Mouse (Mus musculus): ENCODE measurements around the gene Htr1d.
A peak's percentile ranks its signal among the peaks of the same experiment; 100 is the strongest.

The Htr1d gene

DNA sequence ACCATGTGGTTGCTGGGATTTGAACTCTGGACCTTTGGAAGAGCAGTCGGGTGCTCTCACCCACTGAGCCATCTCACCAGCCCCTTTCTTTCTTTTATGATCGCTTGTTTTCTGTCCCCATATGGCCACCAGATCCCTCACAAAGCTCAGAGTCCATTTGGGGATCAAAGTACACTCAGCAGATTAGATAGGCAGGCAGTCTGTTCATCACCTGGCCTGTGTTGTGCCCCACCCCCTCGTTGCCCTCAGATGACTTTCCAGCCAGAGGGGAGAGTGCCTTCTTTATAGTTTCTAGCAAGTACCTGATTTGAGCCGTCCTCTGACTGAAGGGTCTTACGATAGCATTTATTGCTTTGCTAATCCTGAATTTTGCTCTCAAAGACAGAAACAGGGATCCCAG, 29.5 kb downstream of the Htr1d start:
- no peak for DNase-seq

DNA sequence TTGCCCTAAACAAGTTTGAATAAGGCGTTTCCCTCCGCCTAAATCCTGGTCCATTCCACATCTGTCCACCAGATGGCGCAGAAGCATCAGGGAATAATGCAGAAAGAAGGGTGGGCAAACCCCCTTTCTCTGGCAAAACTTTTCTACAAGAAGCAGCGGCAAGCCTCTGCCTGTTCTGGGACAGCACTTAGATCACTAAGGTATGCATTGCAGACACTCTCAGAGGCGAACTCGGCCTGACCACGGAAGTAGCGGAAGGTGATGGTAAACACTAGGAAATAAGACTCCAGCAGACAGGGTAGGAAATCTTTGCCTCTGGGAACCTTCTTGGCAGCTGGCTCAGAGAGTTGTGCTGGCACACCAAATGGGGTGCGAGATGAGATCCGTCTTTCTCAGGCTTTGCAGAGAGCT, 31.5 kb downstream of the Htr1d start:
- peak; percentile 86 for DNase-seq

DNA sequence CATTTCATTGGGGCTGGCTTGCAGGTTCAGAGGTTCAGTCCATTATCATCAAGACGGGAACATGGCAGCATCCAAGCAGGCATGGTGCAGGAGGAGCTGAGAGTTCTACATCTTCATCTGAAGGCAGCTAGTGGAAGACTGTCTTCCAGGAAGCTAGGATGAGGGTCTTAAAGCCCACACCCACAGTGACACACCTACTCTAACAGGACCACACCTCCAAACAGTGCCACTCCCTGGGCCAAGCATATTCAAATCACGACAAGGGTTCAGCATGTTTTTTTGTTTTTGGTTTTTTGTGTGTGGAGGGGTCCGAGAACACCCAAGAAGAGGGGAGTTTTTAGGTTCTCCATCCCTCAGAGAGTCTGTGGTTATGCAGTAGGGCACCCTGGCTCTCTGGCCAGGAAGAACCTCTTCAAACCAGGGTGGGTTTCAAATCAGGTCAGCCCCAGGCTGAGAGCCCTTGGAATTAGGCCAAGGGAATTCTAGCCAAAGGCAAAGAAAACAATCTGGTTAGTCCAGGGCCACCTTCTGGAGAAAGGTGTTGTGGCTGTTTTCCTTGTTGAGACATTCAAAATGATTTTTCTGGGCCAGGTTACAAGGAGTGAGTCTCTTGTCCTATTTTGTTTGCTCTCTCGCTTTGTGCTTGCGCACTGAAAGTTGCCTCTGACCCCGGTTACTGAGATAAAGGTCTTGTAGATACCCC, 33.3 kb downstream of the Htr1d start:
- no peak for DNase-seq

DNA sequence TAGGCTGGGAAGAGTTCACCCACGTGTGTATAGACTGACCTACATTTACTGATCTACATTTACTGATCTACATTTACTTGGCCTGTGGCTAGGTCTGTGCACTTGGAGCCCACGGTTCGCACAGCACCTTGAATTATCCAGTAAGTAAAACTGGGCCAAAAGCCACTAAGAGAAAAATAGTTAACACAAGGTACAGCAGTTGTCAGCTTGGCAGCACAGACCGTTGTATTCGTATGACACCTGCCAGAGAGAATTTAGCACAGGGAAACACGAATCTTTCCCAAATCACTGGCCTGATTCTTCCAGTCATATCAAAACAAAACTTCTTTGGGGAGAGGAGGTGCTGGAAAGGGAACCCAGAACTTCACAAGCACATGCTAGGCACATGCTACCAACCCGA, 35.0 kb downstream of the Htr1d start:
- no peak for DNase-seq

DNA sequence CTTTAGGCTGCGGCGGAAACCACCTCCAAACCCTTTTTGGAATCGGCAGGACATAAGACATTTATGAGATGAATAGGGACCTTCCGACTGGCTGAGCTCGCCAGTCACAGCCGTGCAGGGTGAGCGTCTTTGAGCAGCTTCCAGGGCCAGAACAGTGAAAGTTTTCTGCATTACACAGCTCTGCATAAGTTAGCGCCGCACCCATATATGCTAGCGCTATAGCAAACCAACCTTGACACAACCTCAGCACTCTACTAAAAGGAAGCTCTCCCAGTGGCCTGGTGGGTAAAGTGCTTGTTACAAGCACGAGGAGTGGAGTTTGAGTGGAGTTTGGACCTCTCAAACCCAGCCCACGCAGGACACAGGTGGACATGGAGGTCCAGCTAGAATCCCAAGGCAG, 35.9 kb downstream of the Htr1d start:
- DNase-seq: no peak

DNA sequence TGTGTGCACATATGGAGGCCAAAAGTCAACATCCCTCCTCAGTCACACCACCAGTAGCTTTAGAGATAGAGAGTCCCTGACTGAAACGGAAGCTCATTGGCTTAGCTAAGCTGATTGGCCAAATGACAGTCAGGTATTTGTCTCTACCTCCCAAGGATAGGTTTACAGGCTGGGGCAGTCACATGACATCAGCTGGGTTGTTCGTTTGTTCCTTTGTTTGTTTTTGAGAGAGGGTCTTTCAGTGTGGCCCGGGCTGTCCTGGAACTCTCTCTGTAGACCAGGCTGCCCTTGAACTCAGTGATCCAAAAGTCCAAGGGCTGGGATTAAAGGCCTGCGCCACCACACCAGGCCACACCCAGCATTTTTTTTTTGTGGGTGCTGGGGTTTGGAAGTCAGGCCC, 37.9 kb downstream of the Htr1d start:
- DNase-seq: no peak

DNA sequence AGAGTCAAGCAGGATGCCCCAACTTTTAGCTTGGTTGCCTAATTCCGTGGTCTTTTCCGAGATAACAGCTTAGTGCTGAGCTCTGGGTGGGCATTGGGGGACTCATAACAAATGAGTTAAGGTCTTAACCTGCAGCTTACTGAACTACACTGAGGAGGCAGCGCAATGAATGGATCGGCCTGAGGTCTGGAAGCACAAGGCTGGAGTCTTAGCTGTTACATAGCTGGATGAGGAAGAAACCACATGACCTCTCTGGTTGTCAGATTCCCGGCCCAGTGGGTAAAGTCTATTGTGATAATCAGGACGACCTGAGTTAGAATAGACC, 38.4 kb downstream of the Htr1d start:
- no peak for DNase-seq

DNA sequence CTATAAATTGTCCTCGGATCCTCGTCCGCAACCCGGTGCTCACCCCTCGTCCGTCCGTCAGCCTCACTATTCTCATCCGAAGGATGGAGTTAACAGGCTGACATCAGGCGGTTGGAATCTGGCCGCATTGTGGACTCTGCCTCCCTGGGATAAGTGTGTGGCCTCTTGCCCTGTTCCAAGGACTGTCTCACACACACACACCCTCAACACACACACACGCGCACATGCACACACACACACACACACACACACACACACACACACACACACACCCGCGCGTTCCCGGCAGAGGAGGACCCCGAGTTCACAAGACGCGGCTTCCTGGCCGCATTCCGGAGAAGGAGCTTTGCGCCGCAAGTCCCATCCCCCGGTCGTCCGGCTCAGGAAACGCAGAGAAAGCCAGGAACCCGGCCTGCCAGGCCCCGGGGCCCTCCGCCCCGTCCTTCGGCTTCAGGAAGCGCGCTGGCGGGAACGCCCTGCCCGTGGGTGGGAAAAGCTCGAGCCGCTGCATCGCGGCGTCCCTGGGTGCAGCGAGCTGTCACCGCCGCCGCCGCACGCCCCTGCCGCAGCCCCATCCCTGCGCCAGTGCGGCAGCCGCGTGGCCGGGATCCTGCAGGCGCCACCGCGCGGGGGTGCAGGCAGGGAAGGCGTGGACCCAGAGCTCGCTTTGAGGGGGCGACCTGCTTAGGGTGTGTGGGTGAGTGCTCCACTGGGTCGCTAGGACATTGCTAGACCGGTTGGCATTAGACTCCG, 38.9 kb downstream of the Htr1d start, which contains the start of gene 6030445D17Rik:
6030445D17Rik (plus strand) TSS at position 165 of the 753 bp plus-strand sequence.
- DNase-seq: peak; percentile 57

DNA sequence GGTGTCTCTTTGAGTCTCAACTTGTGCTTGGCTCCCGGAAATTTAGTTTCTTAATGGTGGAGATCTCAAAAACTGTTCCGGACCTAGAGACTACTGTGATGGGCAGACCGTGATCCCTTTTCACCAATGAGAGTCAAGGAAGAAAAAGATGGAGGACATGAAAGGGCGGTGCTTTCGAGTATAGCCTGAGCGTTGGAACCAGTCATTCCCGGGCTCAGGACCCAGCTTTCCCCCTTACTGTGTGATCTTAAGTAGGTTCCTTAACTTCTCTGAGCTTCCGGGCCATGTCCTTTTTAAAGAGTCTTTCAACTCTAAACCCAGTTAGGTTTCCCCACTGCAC, 39.5 kb downstream of the Htr1d start:
- DNase-seq: no peak

DNA sequence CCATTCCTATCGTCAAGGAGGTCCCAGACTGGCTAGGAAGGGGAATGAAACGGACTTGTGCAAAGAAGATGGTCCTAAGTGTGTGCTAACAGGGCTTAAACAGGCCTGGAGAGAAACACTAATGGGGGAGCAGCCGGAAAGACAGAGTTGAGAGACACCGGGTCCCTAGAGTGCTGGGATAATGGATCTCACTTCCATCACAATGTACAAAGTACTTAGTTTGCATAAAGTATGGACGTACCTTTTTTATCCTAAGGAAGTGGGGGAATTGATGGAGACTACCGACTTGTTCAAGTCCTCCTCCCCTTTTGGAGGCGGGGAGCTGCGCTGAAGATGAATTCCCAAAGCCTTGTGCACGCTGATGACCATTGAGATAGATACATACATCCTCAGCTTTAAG, 40.1 kb downstream of the Htr1d start:
- no peak for DNase-seq

DNA sequence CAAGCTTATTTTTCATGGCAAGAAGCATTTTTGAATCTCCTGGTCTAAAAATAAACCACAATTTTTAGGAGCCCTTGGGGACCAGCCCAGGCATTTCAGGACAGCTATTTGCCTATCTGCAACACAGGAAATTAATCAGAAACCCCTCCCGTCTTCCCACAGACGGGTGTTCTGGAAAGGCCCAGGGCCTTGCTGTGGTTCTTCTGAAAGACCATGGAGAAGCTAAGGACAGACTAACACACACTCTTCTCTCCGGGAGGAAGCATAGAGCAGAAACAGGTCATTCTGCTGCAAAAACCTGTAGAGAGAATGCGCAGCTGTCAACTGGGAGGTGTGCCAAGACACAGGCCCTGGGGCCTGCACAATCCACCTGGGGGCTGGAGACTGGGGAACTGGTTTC, 42.9 kb downstream of the Htr1d start:
- DNase-seq: no peak

DNA sequence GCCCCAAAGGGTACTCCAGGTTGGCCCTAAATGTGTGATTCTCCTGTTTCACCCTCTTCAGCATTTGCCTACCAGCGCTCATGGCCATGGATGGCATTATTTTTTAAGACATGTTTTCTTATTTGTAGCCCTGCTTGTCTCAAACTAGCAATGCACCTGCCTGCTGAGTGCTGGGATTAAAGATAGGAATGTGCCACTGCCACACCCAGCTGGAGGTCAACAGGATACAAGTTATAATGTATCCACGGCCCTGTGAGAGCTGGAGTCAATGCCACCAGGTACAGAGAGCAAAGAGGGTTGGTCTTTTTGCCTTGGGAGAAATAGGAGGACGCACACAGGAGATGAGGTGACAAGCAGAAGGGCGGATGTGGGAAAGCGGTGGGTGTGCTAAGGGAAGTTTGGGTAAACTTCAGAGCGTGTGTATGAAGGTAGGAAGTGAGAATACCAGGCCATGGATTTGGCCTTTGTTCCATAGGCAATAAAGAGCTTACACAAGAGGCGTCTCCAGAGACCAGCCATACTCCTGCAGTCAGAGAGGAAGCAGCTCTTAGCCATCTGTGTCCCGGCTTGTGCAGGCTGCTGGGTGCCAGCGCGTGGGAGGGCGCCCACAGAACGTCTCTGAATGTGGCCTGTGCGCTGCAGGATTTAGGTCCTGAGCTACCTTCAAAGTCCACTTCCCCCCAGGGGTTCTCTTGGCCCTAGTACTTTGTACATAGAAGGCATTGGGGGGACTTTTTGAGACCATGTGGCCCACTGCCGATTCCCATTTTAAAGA, 45.4 kb downstream of the Htr1d start:
- no peak for DNase-seq

DNA sequence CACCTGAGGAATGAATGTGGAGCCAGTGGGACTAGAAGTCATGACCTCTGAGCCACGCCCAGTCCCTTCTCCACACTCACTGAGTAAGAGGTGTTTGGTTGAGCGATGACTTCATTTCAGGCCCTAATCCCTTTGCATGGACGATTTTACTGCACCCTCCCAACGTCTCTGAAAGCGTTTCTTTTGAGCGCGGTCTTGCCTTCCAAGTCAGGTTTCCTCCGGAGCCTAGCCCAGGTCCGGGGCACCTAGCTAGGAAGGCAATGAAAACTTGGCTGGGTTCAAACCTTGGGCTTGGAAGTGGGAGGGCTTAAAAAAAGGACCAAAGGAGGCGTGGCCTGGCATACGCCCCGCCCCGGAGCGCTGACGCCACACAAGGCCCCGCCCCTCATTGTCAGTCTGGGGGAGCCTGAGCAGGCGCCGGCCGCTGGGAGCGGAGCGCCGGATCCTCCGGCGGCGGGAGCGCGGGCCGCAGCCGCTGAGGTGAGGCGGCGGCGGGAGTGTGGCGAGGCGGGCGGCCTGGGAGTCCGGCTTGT, 46.1 kb downstream of the Htr1d start, which contains the start of gene Luzp1:
Luzp1 (plus strand) TSS at position 391 of the 533 bp plus-strand sequence.
- peak; percentile 88 for DNase-seq

DNA sequence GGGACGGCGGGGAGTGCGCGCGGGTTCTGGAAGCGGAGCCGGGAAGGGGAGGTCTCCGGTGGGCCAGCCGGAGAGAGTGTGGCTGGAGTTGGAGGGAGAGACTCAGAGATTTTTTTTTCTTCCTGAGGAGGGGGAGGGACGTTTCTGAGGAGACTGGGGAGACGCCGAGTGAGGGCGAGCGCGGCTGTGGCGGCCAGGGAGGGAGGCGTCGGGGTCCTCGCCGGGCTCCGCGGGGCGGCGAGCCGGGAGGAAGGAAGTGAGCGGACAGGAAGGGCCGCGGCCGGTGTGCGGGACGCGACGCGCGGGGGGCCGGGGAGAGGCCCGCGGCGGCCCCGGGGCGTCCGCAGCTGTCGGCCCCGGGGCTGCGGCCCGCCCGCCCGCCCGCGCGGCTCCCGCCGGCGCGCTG, 46.6 kb downstream of the Htr1d start:
- no peak for DNase-seq

DNA sequence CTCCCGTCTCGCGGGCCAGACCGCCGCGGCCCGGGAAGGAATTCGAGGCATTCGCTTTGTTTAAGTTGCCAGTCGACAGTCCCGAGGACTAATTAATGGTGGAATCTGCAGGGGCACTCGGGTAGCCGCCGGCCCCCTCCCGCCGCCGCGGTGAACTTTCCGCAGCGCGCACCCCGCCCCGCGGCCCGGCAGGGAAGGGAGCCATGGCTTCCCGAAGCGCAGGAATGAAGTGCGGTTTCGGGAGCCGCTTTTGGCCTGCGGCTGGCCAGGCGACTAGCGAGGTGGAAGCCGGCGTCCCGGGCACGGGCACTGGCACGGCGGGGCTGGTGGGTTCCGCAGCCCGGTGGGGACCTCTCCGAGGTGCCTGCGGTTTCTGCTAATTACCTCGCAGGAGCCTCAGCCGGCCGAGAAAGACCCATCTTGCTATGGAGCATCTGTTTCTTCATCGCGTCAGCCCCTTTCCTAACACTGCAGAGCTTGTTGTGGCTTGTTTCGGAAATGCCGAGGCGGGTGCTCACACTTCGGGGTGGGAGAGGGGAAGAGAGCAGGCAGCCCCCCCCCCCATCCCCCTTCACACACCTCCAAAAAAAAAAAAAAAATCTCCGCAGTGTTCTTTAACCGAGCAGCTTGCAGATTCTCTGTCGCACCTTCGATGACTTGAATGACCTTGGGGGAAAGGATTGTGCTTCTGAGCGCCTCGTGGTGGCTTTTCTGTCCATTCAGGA, 47.2 kb downstream of the Htr1d start:
- peak; percentile 49 for DNase-seq

DNA sequence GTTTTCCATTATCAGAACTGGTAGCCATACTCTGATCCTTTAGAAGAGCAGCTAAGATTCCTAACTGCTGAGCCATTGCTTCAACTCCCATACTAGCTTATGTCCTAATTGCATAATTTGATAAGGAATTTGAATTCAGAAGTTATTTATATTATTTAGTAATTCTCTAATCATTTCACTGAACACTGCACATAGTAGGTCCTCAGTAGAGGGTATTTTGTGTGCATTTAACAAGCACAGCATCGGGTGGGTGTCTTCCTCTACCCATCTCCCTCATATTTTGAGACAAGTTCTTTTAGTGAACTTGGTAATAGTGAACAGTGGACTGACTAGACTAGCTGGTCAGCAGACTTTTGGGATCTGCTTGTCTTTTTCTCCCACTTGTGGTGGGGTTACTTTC, 53.4 kb downstream of the Htr1d start:
- DNase-seq: no peak

DNA sequence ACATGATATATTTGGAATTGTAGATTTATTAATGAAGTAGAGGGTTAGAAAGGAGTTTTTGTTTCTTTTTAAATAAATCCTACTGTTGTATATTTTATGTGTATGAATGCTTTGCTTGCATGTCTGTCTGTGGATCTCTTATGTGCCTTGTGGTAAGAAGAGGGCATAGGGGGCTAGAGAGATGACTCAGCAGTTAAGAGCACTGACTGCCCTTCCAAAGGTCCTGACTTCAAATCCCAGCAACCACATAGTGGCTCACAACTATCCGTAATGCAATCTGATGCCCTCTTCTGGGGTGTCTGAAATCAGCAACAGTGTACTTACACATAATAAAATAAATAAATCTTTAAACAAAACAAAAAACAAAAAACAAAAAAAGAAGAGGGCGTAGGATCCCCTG, 63.2 kb downstream of the Htr1d start:
- no peak for DNase-seq

All from right cerebral cortex, postnatal 4 days (tissue).